Mouse (Mus musculus): ENCODE measurements around the gene Ncor2. TPM values are rescaled to one million over a fixed set of nuclear protein-coding genes. Genes with fewer than 3 reads are reported as not detected.

Ncor2 gene
- polyA plus RNA-seq, 1 experiment, result 46.9 TPM

- H3K4me3 ChIP-seq (replicated peaks; ENCODE audit: control insufficient read depth, low read depth, low read length), result no peak overlapping the region
- no peak overlapping the region for H3K27ac ChIP-seq (ENCODE audit: control insufficient read depth, insufficient read depth, low read depth, low read length, poor library complexity)
- TF ChIP-seq POLR2A (IDR thresholded peaks at IDR 0.05; ENCODE audit: borderline replicate concordance, control insufficient read depth, low read depth, low read length) (no peak), CTCF (IDR thresholded peaks at IDR 0.05; ENCODE audit: control insufficient read depth, insufficient read depth, low read length) (no peak)
- WGBS, result 4% methylated on average over 11 of the region's 11 CpGs
- no peaks in the 10 kb centered on the region for H3K4me1 ChIP-seq (ENCODE audit: control insufficient read depth, insufficient read depth, low read length)
Observed at GRCm38 (mm10) chr5:124992891-124993290, 186.1 kb downstream of the Ncor2 start.

- H3K4me3 ChIP-seq (replicated peaks; ENCODE audit: control insufficient read depth, low read depth, low read length), result no peak overlapping the region
- no peak for TF ChIP-seq POLR2A (IDR thresholded peaks at IDR 0.05; ENCODE audit: borderline replicate concordance, control insufficient read depth, low read depth, low read length)
- no peaks in the 10 kb centered on the region for H3K4me1 ChIP-seq (ENCODE audit: control insufficient read depth, insufficient read depth, low read length)
- H3K27ac ChIP-seq (ENCODE audit: control insufficient read depth, insufficient read depth, low read depth, low read length, poor library complexity), result no peak overlapping the region
- WGBS, result 84% methylated on average over 8 of the region's 8 CpGs
Observed at GRCm38 (mm10) chr5:124992323-124992722, 186.7 kb downstream of the Ncor2 start.

- WGBS, result 88% methylated on average over 2 of the region's 2 CpGs
- no peak overlapping the region for H3K27ac ChIP-seq (ENCODE audit: control insufficient read depth, insufficient read depth, low read depth, low read length, poor library complexity)
- TF ChIP-seq CTCF (IDR thresholded peaks at IDR 0.05; ENCODE audit: control insufficient read depth, insufficient read depth, low read length) (no peak), POLR2A (IDR thresholded peaks at IDR 0.05; ENCODE audit: borderline replicate concordance, control insufficient read depth, low read depth, low read length) (no peak)
- H3K4me1 ChIP-seq (ENCODE audit: control insufficient read depth, insufficient read depth, low read length), result no peaks in the 10 kb centered on the region
- no peak overlapping the region for H3K4me3 ChIP-seq (replicated peaks; ENCODE audit: control insufficient read depth, low read depth, low read length)
Observed at GRCm38 (mm10) chr5:124989724-124990123, 189.3 kb downstream of the Ncor2 start.

DNA sequence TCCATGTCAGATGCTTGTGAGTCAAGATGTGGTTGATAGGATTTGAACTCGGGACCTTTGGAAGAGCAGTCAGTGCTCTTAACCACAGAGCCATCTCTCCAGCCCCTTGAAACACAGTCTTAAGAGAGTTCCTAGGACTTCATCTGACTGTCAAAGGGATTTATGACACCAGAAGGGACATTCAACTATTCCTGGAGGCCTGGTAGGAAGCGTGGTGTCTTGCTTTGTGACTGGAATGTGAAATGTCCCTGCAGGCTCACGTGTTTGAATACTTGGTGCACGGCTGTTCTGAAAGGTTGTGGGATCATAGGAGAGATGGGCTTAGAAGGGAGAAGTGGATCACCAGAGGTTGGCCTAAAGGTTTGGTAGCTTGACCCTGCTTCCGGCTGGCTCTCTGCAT lies 192.4 kb downstream of the Ncor2 start:
- H3K4me1 ChIP-seq (ENCODE audit: control insufficient read depth, insufficient read depth, low read length), result no peaks in the 10 kb centered on the region; the same call in 1 of the 2 replicates
- H3K4me3 ChIP-seq (replicated peaks; ENCODE audit: control insufficient read depth, low read depth, low read length), result no peak overlapping the region
- H3K27ac ChIP-seq (ENCODE audit: control insufficient read depth, insufficient read depth, low read depth, low read length, poor library complexity), result no peak overlapping the region
- TF ChIP-seq CTCF (IDR thresholded peaks at IDR 0.05; ENCODE audit: control insufficient read depth, insufficient read depth, low read length), result no peak
- no peak for TF ChIP-seq POLR2A (IDR thresholded peaks at IDR 0.05; ENCODE audit: borderline replicate concordance, control insufficient read depth, low read depth, low read length)
- 84% methylated on average over 5 of the region's 5 CpGs for WGBS

- Histone ChIP-seq H3K27ac (ENCODE audit: control insufficient read depth, insufficient read depth, low read depth, low read length, poor library complexity) (no peak overlapping the region), H3K4me3 (replicated peaks; ENCODE audit: control insufficient read depth, low read depth, low read length) (no peak overlapping the region), H3K4me1 (ENCODE audit: control insufficient read depth, insufficient read depth, low read length) (no peaks in the 10 kb centered on the region; the same call in 1 of the 2 replicates)
- 75% methylated on average over 5 of the region's 5 CpGs for WGBS
- no peak for TF ChIP-seq POLR2A (IDR thresholded peaks at IDR 0.05; ENCODE audit: borderline replicate concordance, control insufficient read depth, low read depth, low read length)
- no peak for TF ChIP-seq CTCF (IDR thresholded peaks at IDR 0.05; ENCODE audit: control insufficient read depth, insufficient read depth, low read length)
Observed at GRCm38 (mm10) chr5:124986222-124986621, 192.8 kb downstream of the Ncor2 start.

DNA sequence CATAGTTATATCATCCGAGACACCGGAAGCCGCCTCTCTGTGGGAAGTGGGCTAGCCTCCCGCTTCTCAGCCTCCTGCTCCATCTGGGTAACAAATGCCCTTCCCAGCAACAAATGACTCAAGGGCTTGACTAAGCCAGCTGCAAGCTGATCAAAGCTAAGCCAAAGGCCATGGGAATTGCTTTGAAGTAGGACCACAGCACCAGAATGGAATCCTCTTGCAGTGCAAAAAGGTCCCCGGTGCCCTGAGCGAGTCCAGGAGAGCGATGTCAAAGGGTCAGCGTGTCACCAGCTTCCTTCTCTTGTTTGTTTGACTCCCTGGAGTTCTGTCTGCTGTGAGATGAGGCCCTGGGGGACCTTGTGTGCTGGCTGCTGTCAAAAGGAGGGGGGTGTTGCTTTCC lies 209.2 kb downstream of the Ncor2 start:
- TF ChIP-seq POLR2A (IDR thresholded peaks at IDR 0.05; ENCODE audit: borderline replicate concordance, control insufficient read depth, low read depth, low read length), result no peak
- no peak for TF ChIP-seq CTCF (IDR thresholded peaks at IDR 0.05; ENCODE audit: control insufficient read depth, insufficient read depth, low read length)
- Histone ChIP-seq H3K4me1 (ENCODE audit: control insufficient read depth, insufficient read depth, low read length) (no peaks in the 10 kb centered on the region), H3K27ac (ENCODE audit: control insufficient read depth, insufficient read depth, low read depth, low read length, poor library complexity) (no peak overlapping the region), H3K4me3 (replicated peaks; ENCODE audit: control insufficient read depth, low read depth, low read length) (no peak overlapping the region)
- 71% methylated on average over 8 of the region's 8 CpGs for WGBS

Other genes with a start within 250 kb of the Ncor2 start
- gene Rflna, start 176.0 kb downstream of the Ncor2 start, polyA plus RNA-seq (2011; ENCODE audit: insufficient read depth, insufficient read length, low replicate concordance, missing spikeins), result not detected in 2 replicates
- gene Scarb1, start 161.9 kb upstream of the Ncor2 start, polyA plus RNA-seq (2011; ENCODE audit: insufficient read depth, insufficient read length, low replicate concordance, missing spikeins), result 24.6 and 26.9 TPM in 2 replicates
- not detected in 2 replicates for gene Gm10382, start 210.1 kb upstream of the Ncor2 start, polyA plus RNA-seq (2011; ENCODE audit: insufficient read depth, insufficient read length, low replicate concordance, missing spikeins)
- gene Ubc, start 211.0 kb upstream of the Ncor2 start, polyA plus RNA-seq (2011; ENCODE audit: insufficient read depth, insufficient read length, low replicate concordance, missing spikeins), result 98.4 and 168 TPM in 2 replicates